Mouse (Mus musculus): Measurements from ENCODE around the gene Rps29. TPM values are rescaled to one million over a fixed set of nuclear protein-coding genes. Genes with fewer than 3 reads are reported as not detected.
A peak's percentile ranks its signal among the peaks of the same experiment; 100 is the strongest.

Rps29 gene
- polyA plus RNA-seq, 1 experiment = 2,009 TPM

- Histone ChIP-seq H3K27me3 (ENCODE audit: control insufficient read depth, insufficient read depth, low read length) (no peaks in the 10 kb centered on the region), H3K27ac (ENCODE audit: insufficient read depth, low read length) (no peak overlapping the region), H3K4me1 (ENCODE audit: control insufficient read depth, insufficient read depth, insufficient read length) (no peaks in the 10 kb centered on the region), H3K4me3 (ENCODE audit: extremely low read depth, insufficient read depth, insufficient read length) (no peak overlapping the region), H3K36me3 (ENCODE audit: control insufficient read depth, insufficient read depth, low read length) (no peaks in the 10 kb centered on the region)
- WGBS = 46% methylated on average over 6 of the region's 6 CpGs
- TF ChIP-seq CTCF (IDR thresholded peaks at IDR 0.05; ENCODE audit: extremely low read depth, insufficient read depth, insufficient read length, insufficient replicate concordance) (no peak), POLR2A (IDR thresholded peaks at IDR 0.05; ENCODE audit: low read depth, low read length) (no peak)
- DNase-seq (ENCODE audit: low read depth in 1 of 2, low spot score in 2 of 2) = no peak
Observed at GRCm38 (mm10) chr12:69131267-69131666, 27.7 kb downstream of the Rps29 start.

GRCm38 (mm10) chr12:69130486-69130885 lies 28.5 kb downstream of the Rps29 start:
- Histone ChIP-seq H3K27ac (ENCODE audit: insufficient read depth, low read length) (no peak overlapping the region), H3K27me3 (ENCODE audit: control insufficient read depth, insufficient read depth, low read length) (no peaks in the 10 kb centered on the region), H3K36me3 (ENCODE audit: control insufficient read depth, insufficient read depth, low read length) (no peaks in the 10 kb centered on the region), H3K4me3 (ENCODE audit: extremely low read depth, insufficient read depth, insufficient read length) (0 out of 2 replicates have a peak overlapping the region, but pooled peaks have one; percentile 7), H3K4me1 (ENCODE audit: control insufficient read depth, insufficient read depth, insufficient read length) (no peaks in the 10 kb centered on the region)
- TF ChIP-seq POLR2A (IDR thresholded peaks at IDR 0.05; ENCODE audit: low read depth, low read length) (no peak), CTCF (IDR thresholded peaks at IDR 0.05; ENCODE audit: extremely low read depth, insufficient read depth, insufficient read length, insufficient replicate concordance) (no peak)
- WGBS = 63% methylated on average over 12 of the region's 12 CpGs
- DNase-seq (ENCODE audit: low read depth in 1 of 2, low spot score in 2 of 2) = no peak

GRCm38 (mm10) chr12:69129634-69130310 lies 29.2 kb downstream of the Rps29 start:
- TF ChIP-seq POLR2A (IDR thresholded peaks at IDR 0.05; ENCODE audit: low read depth, low read length) = no peak
- no peak for TF ChIP-seq CTCF (IDR thresholded peaks at IDR 0.05; ENCODE audit: extremely low read depth, insufficient read depth, insufficient read length, insufficient replicate concordance)

GRCm38 (mm10) chr12:69127626-69128025 lies 31.4 kb downstream of the Rps29 start:
- H3K36me3 ChIP-seq (ENCODE audit: control insufficient read depth, insufficient read depth, low read length) = no peaks in the 10 kb centered on the region
- DNase-seq (ENCODE audit: low read depth in 1 of 2, low spot score in 2 of 2) = no peak
- no peaks in the 10 kb centered on the region for H3K27me3 ChIP-seq (ENCODE audit: control insufficient read depth, insufficient read depth, low read length)
- H3K4me3 ChIP-seq (ENCODE audit: extremely low read depth, insufficient read depth, insufficient read length) = no peak overlapping the region
- no peaks in the 10 kb centered on the region for H3K4me1 ChIP-seq (ENCODE audit: control insufficient read depth, insufficient read depth, insufficient read length)
- no peak for TF ChIP-seq POLR2A (IDR thresholded peaks at IDR 0.05; ENCODE audit: low read depth, low read length)
- TF ChIP-seq CTCF (IDR thresholded peaks at IDR 0.05; ENCODE audit: extremely low read depth, insufficient read depth, insufficient read length, insufficient replicate concordance) = no peak
- WGBS = 93% methylated on average over 3 of the region's 3 CpGs
- no peak overlapping the region for H3K27ac ChIP-seq (ENCODE audit: insufficient read depth, low read length)

More at GRCm38 (mm10) chr12:69129634-69130310, 29.2 kb downstream of the Rps29 start:
- 67% methylated on average over 18 of the region's 18 CpGs for WGBS
- Histone ChIP-seq H3K4me1 (ENCODE audit: control insufficient read depth, insufficient read depth, insufficient read length) (no peaks in the 10 kb centered on the region), H3K27ac (ENCODE audit: insufficient read depth, low read length) (no peak overlapping the region), H3K4me3 (ENCODE audit: extremely low read depth, insufficient read depth, insufficient read length) (0 out of 2 replicates have a peak overlapping the region, but pooled peaks have one; percentile 7), H3K27me3 (ENCODE audit: control insufficient read depth, insufficient read depth, low read length) (no peaks in the 10 kb centered on the region), H3K36me3 (ENCODE audit: control insufficient read depth, insufficient read depth, low read length) (no peaks in the 10 kb centered on the region)
- no peak for DNase-seq (ENCODE audit: low read depth in 1 of 2, low spot score in 2 of 2)

- Histone ChIP-seq H3K27ac (ENCODE audit: insufficient read depth, low read length) (no peak overlapping the region), H3K36me3 (ENCODE audit: control insufficient read depth, insufficient read depth, low read length) (no peaks in the 10 kb centered on the region), H3K27me3 (ENCODE audit: control insufficient read depth, insufficient read depth, low read length) (no peaks in the 10 kb centered on the region), H3K4me1 (ENCODE audit: control insufficient read depth, insufficient read depth, insufficient read length) (no peaks in the 10 kb centered on the region), H3K4me3 (ENCODE audit: extremely low read depth, insufficient read depth, insufficient read length) (no peak overlapping the region)
- WGBS = 82% methylated on average over 5 of the region's 5 CpGs
- no peak for TF ChIP-seq POLR2A (IDR thresholded peaks at IDR 0.05; ENCODE audit: low read depth, low read length)
- TF ChIP-seq CTCF (IDR thresholded peaks at IDR 0.05; ENCODE audit: extremely low read depth, insufficient read depth, insufficient read length, insufficient replicate concordance) = peak; percentile 51; the same call in 1 of the 2 replicates
- DNase-seq (ENCODE audit: low read depth in 1 of 2, low spot score in 2 of 2) = peak in 1 of 2 experiments; percentile 28
Observed at GRCm38 (mm10) chr12:69127170-69127569, 31.8 kb downstream of the Rps29 start.

GRCm38 (mm10) chr12:69125066-69125465 lies 33.9 kb downstream of the Rps29 start:
- DNase-seq (ENCODE audit: low read depth in 1 of 2, low spot score in 2 of 2) = no peak
- H3K27me3 ChIP-seq (ENCODE audit: control insufficient read depth, insufficient read depth, low read length) = no peaks in the 10 kb centered on the region
- no peaks in the 10 kb centered on the region for H3K4me1 ChIP-seq (ENCODE audit: control insufficient read depth, insufficient read depth, insufficient read length)
- no peaks in the 10 kb centered on the region for H3K36me3 ChIP-seq (ENCODE audit: control insufficient read depth, insufficient read depth, low read length)
- no peak overlapping the region for H3K4me3 ChIP-seq (ENCODE audit: extremely low read depth, insufficient read depth, insufficient read length)
- H3K27ac ChIP-seq (ENCODE audit: insufficient read depth, low read length) = no peak overlapping the region
- WGBS = 78% methylated on average over 5 of the region's 5 CpGs
- TF ChIP-seq POLR2A (IDR thresholded peaks at IDR 0.05; ENCODE audit: low read depth, low read length) = no peak
- no peak for TF ChIP-seq CTCF (IDR thresholded peaks at IDR 0.05; ENCODE audit: extremely low read depth, insufficient read depth, insufficient read length, insufficient replicate concordance)

- no peaks in the 10 kb centered on the region for H3K36me3 ChIP-seq (ENCODE audit: control insufficient read depth, insufficient read depth, low read length)
- no peak overlapping the region for H3K27ac ChIP-seq (ENCODE audit: insufficient read depth, low read length)
- DNase-seq (ENCODE audit: low read depth in 1 of 2, low spot score in 2 of 2) = no peak
- no peaks in the 10 kb centered on the region for H3K27me3 ChIP-seq (ENCODE audit: control insufficient read depth, insufficient read depth, low read length)
- no peak overlapping the region for H3K4me3 ChIP-seq (ENCODE audit: extremely low read depth, insufficient read depth, insufficient read length)
- WGBS = 88% methylated on average over 11 of the region's 11 CpGs
- no peaks in the 10 kb centered on the region for H3K4me1 ChIP-seq (ENCODE audit: control insufficient read depth, insufficient read depth, insufficient read length)
- no peak for TF ChIP-seq CTCF (IDR thresholded peaks at IDR 0.05; ENCODE audit: extremely low read depth, insufficient read depth, insufficient read length, insufficient replicate concordance)
- no peak for TF ChIP-seq POLR2A (IDR thresholded peaks at IDR 0.05; ENCODE audit: low read depth, low read length)
Observed at GRCm38 (mm10) chr12:69122801-69123200, 36.2 kb downstream of the Rps29 start.
